Comparison of ENCODE assay signal across 21 mouse cellular contexts in genomic region chr1:169484565-169484964, GRCm38 (mm10). TPM values are rescaled to one million over a fixed set of nuclear protein-coding genes. Genes with fewer than 3 reads are reported as not detected.
DNase-seq lines count a peak whose midpoint lies in the region; ATAC-seq and TF ChIP-seq lines count a peak whose summit lies in the region.
"Had no signal": no experiment of that assay in that cellular context is flagged by ENCODE, and none has a peak within 500 bp of the region (broad histone marks: within the 10 kb centered on the region; RNA-seq: fewer than 3 reads in every experiment).

No protein-coding gene starts in this region.

- DNase-seq in hindbrain, embryonic 14.5 days (ENCODE audit: low spot score), result no peak
- no peak for DNase-seq in hindbrain, embryonic 11.5 days (ENCODE audit: low spot score)
- DNase-seq in midbrain, embryonic 14.5 days, result no peak
- DNase-seq in brain, embryonic 14.5 days (ENCODE audit: low read depth), result peak; percentile 37
- peak; percentile 9 for DNase-seq in embryonic facial prominence, embryonic 11.5 days (ENCODE audit: low spot score)
- no peak for DNase-seq in urinary bladder, adult 18-20 months (ENCODE audit: low spot score in 2 of 2)
- DNase-seq: adrenal gland, postnatal 36 days; B cell, adult 2 months; gastrocnemius, postnatal 36 days; kidney, adult 2 months; thymus, postnatal 25 days had no signal

- TF ChIP-seq POLR2A in brain, embryonic 14.5 days (IDR thresholded peaks at IDR 0.05; ENCODE audit: borderline replicate concordance, extremely low read depth, insufficient read depth, insufficient read length, poor library complexity, severe bottlenecking), result no peak

- ATAC-seq in hindbrain, embryonic 14.5 days (ENCODE audit: low FRiP score), result 0 out of 2 replicates have a peak, but pooled peaks have one; percentile 18
- no peak for ATAC-seq in hindbrain, embryonic 11.5 days (ENCODE audit: low FRiP score)
- 0 out of 2 replicates have a peak, but pooled peaks have one; percentile 20 for ATAC-seq in midbrain, embryonic 15.5 days (replicated peaks)
- ATAC-seq in midbrain, embryonic 14.5 days (ENCODE audit: low FRiP score, low TSS enrichment), result no peak
- no peak for ATAC-seq in embryonic facial prominence, embryonic 11.5 days (replicated peaks; ENCODE audit: insufficient number of reproducible peaks, low FRiP score, low TSS enrichment, low read depth)

- no peaks in the 10 kb centered on the region; the same call in none of the 2 replicates for H3K4me1 ChIP-seq in hindbrain, embryonic 14.5 days (replicated peaks; ENCODE audit: control insufficient read depth, insufficient read depth, low read length)
- no peaks in the 10 kb centered on the region for H3K4me1 ChIP-seq in hindbrain, embryonic 11.5 days (replicated peaks; ENCODE audit: control insufficient read depth, insufficient read depth, low read length)
- H3K4me1 ChIP-seq in midbrain, embryonic 15.5 days, result peaks cover 4% of the 10 kb centered on the region; the same call in 1 of the 2 replicates
- no peaks in the 10 kb centered on the region for H3K4me1 ChIP-seq in midbrain, embryonic 14.5 days (ENCODE audit: control insufficient read depth, insufficient read depth, low read length)
- no peaks in the 10 kb centered on the region for H3K4me1 ChIP-seq in embryonic facial prominence, embryonic 11.5 days (ENCODE audit: control insufficient read depth, insufficient read depth, low read length)
- H3K4me1 ChIP-seq: embryonic facial prominence, embryonic 12.5 days had no signal

- no peak overlapping the region for H3K9ac ChIP-seq in hindbrain, embryonic 14.5 days
- H3K9ac ChIP-seq in hindbrain, embryonic 11.5 days (ENCODE audit: low read depth, low read length), result no peak overlapping the region
- H3K9ac ChIP-seq in midbrain, embryonic 15.5 days, result no peak overlapping the region
- no peak overlapping the region for H3K9ac ChIP-seq in midbrain, embryonic 14.5 days (replicated peaks; ENCODE audit: low read length)
- no peak overlapping the region for H3K9ac ChIP-seq in embryonic facial prominence, embryonic 11.5 days (replicated peaks; ENCODE audit: low read length)
- H3K9ac ChIP-seq: embryonic facial prominence, embryonic 12.5 days had no signal

- WGBS in hindbrain, embryonic 14.5 days, result 68% methylated on average over 4 of the region's 4 CpGs
- WGBS in hindbrain, embryonic 11.5 days, result 70% methylated on average over 4 of the region's 4 CpGs
- WGBS in midbrain, embryonic 15.5 days, result 67% methylated on average over 4 of the region's 4 CpGs
- WGBS in midbrain, embryonic 14.5 days, result 61% methylated on average over 4 of the region's 4 CpGs
- WGBS in embryonic facial prominence, embryonic 11.5 days, result 61% methylated on average over 4 of the region's 4 CpGs

- no peaks in the 10 kb centered on the region for H3K9me3 ChIP-seq in hindbrain, embryonic 14.5 days (ENCODE audit: control insufficient read depth, low read length)
- H3K9me3 ChIP-seq in hindbrain, embryonic 11.5 days (ENCODE audit: control insufficient read depth, low read length), result no peaks in the 10 kb centered on the region
- H3K9me3 ChIP-seq in midbrain, embryonic 15.5 days, result no peaks in the 10 kb centered on the region
- no peaks in the 10 kb centered on the region for H3K9me3 ChIP-seq in midbrain, embryonic 14.5 days (ENCODE audit: control insufficient read depth, low read length)
- H3K9me3 ChIP-seq in embryonic facial prominence, embryonic 11.5 days (replicated peaks; ENCODE audit: control insufficient read depth, low read length), result no peaks in the 10 kb centered on the region
- H3K9me3 ChIP-seq: embryonic facial prominence, embryonic 12.5 days; G1E; midbrain, embryonic 10.5 days had no signal

- peak overlapping the region; percentile 27; the same call in 1 of the 2 replicates for H3K27ac ChIP-seq in hindbrain, embryonic 14.5 days
- H3K27ac ChIP-seq in hindbrain, embryonic 11.5 days (ENCODE audit: low read depth, low read length), result no peak overlapping the region
- 0 out of 2 replicates have a peak overlapping the region, but pooled peaks have one; percentile 55 for H3K27ac ChIP-seq in midbrain, embryonic 15.5 days
- no peak overlapping the region for H3K27ac ChIP-seq in midbrain, embryonic 14.5 days (replicated peaks; ENCODE audit: low read depth, low read length)
- no peak overlapping the region for H3K27ac ChIP-seq in embryonic facial prominence, embryonic 11.5 days (replicated peaks; ENCODE audit: low read depth, low read length)
- H3K27ac ChIP-seq: embryonic facial prominence, embryonic 12.5 days; kidney, postnatal 0 days; macrophage; midbrain, embryonic 10.5 days had no signal

- H3K36me3 ChIP-seq in hindbrain, embryonic 14.5 days (replicated peaks; ENCODE audit: control insufficient read depth, insufficient read depth), result no peaks in the 10 kb centered on the region
- H3K36me3 ChIP-seq in hindbrain, embryonic 11.5 days (ENCODE audit: control insufficient read depth, insufficient read depth, low read length), result no peaks in the 10 kb centered on the region
- no peaks in the 10 kb centered on the region for H3K36me3 ChIP-seq in midbrain, embryonic 15.5 days (replicated peaks)
- no peaks in the 10 kb centered on the region for H3K36me3 ChIP-seq in midbrain, embryonic 14.5 days (ENCODE audit: control insufficient read depth, insufficient read depth, low read length)
- H3K36me3 ChIP-seq in embryonic facial prominence, embryonic 11.5 days (replicated peaks; ENCODE audit: control insufficient read depth, insufficient read depth, low read depth, low read length), result no peaks in the 10 kb centered on the region
- H3K36me3 ChIP-seq: embryonic facial prominence, embryonic 12.5 days; G1E; midbrain, embryonic 10.5 days had no signal

- H3K4me2 ChIP-seq in hindbrain, embryonic 14.5 days (replicated peaks), result no peak overlapping the region
- no peak overlapping the region for H3K4me2 ChIP-seq in hindbrain, embryonic 11.5 days (replicated peaks; ENCODE audit: low read depth, low read length)
- no peak overlapping the region for H3K4me2 ChIP-seq in midbrain, embryonic 15.5 days
- no peak overlapping the region for H3K4me2 ChIP-seq in midbrain, embryonic 14.5 days (ENCODE audit: low read length)
- no peak overlapping the region for H3K4me2 ChIP-seq in embryonic facial prominence, embryonic 11.5 days (ENCODE audit: low read depth, low read length)
- H3K4me2 ChIP-seq: embryonic facial prominence, embryonic 12.5 days had no signal

- H3K27me3 ChIP-seq in hindbrain, embryonic 14.5 days (ENCODE audit: control insufficient read depth, insufficient read depth, low read length), result no peaks in the 10 kb centered on the region
- H3K27me3 ChIP-seq in hindbrain, embryonic 11.5 days (ENCODE audit: control insufficient read depth, insufficient read depth, low read length), result no peaks in the 10 kb centered on the region
- no peaks in the 10 kb centered on the region for H3K27me3 ChIP-seq in midbrain, embryonic 15.5 days (replicated peaks)
- H3K27me3 ChIP-seq in midbrain, embryonic 14.5 days (ENCODE audit: control insufficient read depth, insufficient read depth, low read length), result no peaks in the 10 kb centered on the region
- no peaks in the 10 kb centered on the region for H3K27me3 ChIP-seq in embryonic facial prominence, embryonic 11.5 days (ENCODE audit: control insufficient read depth, insufficient read depth, low read length)
- H3K27me3 ChIP-seq: CH12.LX; embryonic facial prominence, embryonic 12.5 days had no signal

- H3K4me3 ChIP-seq in hindbrain, embryonic 14.5 days (replicated peaks; ENCODE audit: low read length), result no peak overlapping the region
- no peak overlapping the region for H3K4me3 ChIP-seq in hindbrain, embryonic 11.5 days (ENCODE audit: low read depth, low read length)
- H3K4me3 ChIP-seq in midbrain, embryonic 15.5 days, result no peak overlapping the region
- no peak overlapping the region for H3K4me3 ChIP-seq in midbrain, embryonic 14.5 days (replicated peaks; ENCODE audit: low read depth, low read length)
- H3K4me3 ChIP-seq in embryonic facial prominence, embryonic 11.5 days (ENCODE audit: low read depth, low read length), result no peak overlapping the region
- H3K4me3 ChIP-seq: embryonic facial prominence, embryonic 12.5 days; erythroblast, embryonic 14.5 days; midbrain, embryonic 10.5 days; myocyte had no signal

- TF ChIP-seq CTCF in brain, embryonic 14.5 days (IDR thresholded peaks at IDR 0.05; ENCODE audit: borderline replicate concordance, extremely low read depth, insufficient read depth, insufficient read length), result no peak

RNA-seq across cellular contexts. Expression of gene Nuf2, which starts 46.7 kb away (rescaled TPM):
- polyA plus RNA-seq in hindbrain, embryonic 14.5 days (2014; fragmentation: Nextera tagmentation; extraction: Ambion mirVana), result 11.3 and 14.1 TPM in 2 replicates
- 75.5 and 81.7 TPM in 2 replicates for polyA plus RNA-seq in hindbrain, embryonic 11.5 days (2014; fragmentation: Nextera tagmentation; extraction: Ambion mirVana)
- 9.8 and 10.6 TPM in 2 replicates for polyA plus RNA-seq in midbrain, embryonic 15.5 days (2015; fragmentation: Nextera tagmentation; extraction: Ambion mirVana)
- 8.1 and 15.9 TPM in 2 replicates for polyA plus RNA-seq in midbrain, embryonic 14.5 days (2014; fragmentation: Nextera tagmentation; extraction: Ambion mirVana)
- 11.9 and 16.9 TPM in 2 replicates for polyA plus RNA-seq in brain, embryonic 14.5 days (2012; rRNA removed)
- polyA plus RNA-seq in embryonic facial prominence, embryonic 11.5 days (2014; fragmentation: Nextera tagmentation; extraction: Ambion mirVana), result 92.2 and 100 TPM in 2 replicates
- polyA plus RNA-seq: liver, adult 2 months had no signal

Comparison
In these comparisons a context has a peak if more than half of its experiments do, and no peak if none do; other contexts are left out.
1. ATAC-seq: peak in hindbrain, embryonic 14.5 days (single experiment) and midbrain, embryonic 15.5 days (single experiment); none in hindbrain, embryonic 11.5 days (single experiment), midbrain, embryonic 14.5 days (single experiment) and embryonic facial prominence, embryonic 11.5 days (single experiment).
2. H3K27ac ChIP-seq: peak in hindbrain, embryonic 14.5 days (single experiment) and midbrain, embryonic 15.5 days (single experiment); none in hindbrain, embryonic 11.5 days (single experiment), midbrain, embryonic 14.5 days (single experiment) and embryonic facial prominence, embryonic 11.5 days (single experiment).
3. DNase-seq: peak in brain, embryonic 14.5 days (single experiment) and embryonic facial prominence, embryonic 11.5 days (single experiment); none in hindbrain, embryonic 14.5 days (single experiment), hindbrain, embryonic 11.5 days (single experiment), midbrain, embryonic 14.5 days (single experiment) and urinary bladder, adult 18-20 months (0 of 2).